36 mouse cellular contexts compared by ENCODE assay signal in the genomic region with DNA sequence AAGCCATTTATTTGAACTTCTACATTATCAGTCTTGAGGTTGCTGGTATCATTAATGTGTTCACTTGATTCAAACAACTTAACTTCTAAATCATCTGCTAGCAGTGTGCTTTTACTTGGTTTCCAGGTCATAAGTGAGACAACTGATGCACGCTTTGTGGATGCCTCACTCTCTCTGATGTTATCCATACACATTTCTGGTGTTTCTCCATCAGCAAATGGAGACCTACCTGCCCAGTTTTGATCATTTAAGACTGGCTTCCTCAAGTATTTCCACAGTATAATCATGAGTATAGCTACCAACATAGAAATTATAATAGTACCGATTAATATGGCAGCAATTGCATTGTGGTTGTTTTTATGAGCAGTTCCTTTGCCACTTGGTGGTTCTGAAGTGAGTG. TPM values are rescaled to one million over a fixed set of nuclear protein-coding genes. Genes with fewer than 3 reads are reported as not detected.
"Had no signal": no experiment of that assay in that cellular context is flagged by ENCODE, and none has a peak within 500 bp of the region (broad histone marks: within the 10 kb centered on the region; RNA-seq: fewer than 3 reads in every experiment).

No protein-coding gene starts in this region.

- H3K27ac ChIP-seq: left cerebral cortex, adult 2 months; limb, embryonic 10.5 days; limb, embryonic 12.5 days; limb, embryonic 13.5 days; limb, embryonic 15.5 days; liver, embryonic 12.5 days; liver, embryonic 13.5 days; liver, embryonic 14.5 days; liver, embryonic 15.5 days; lung, embryonic 15.5 days; macrophage; midbrain, embryonic 12.5 days; midbrain, embryonic 13.5 days; midbrain, embryonic 15.5 days had no signal

- H3K4me2 ChIP-seq: limb, embryonic 12.5 days; limb, embryonic 13.5 days; limb, embryonic 15.5 days; liver, embryonic 11.5 days; liver, embryonic 12.5 days; liver, embryonic 13.5 days; liver, embryonic 15.5 days; lung, embryonic 14.5 days; lung, embryonic 15.5 days; midbrain, embryonic 12.5 days; midbrain, embryonic 13.5 days; midbrain, embryonic 15.5 days had no signal

- H3K4me1 ChIP-seq: limb, embryonic 10.5 days; limb, embryonic 12.5 days; limb, embryonic 13.5 days; midbrain, embryonic 12.5 days; midbrain, embryonic 15.5 days had no signal

- H3K27me3 ChIP-seq: limb, embryonic 12.5 days; limb, embryonic 13.5 days; limb, embryonic 15.5 days; liver, embryonic 12.5 days; liver, embryonic 13.5 days; liver, embryonic 15.5 days; lung, embryonic 15.5 days; megakaryocyte, embryonic 14.5 days; midbrain, embryonic 12.5 days; midbrain, embryonic 13.5 days; midbrain, embryonic 15.5 days had no signal

- ATAC-seq: liver, embryonic 12.5 days; liver, postnatal 0 days; lung, postnatal 0 days; midbrain, embryonic 13.5 days; midbrain, embryonic 15.5 days; midbrain, embryonic 16.5 days had no signal

- H3K36me3 ChIP-seq: limb, embryonic 10.5 days; limb, embryonic 13.5 days; limb, embryonic 15.5 days; lung, embryonic 15.5 days; midbrain, embryonic 12.5 days; midbrain, embryonic 13.5 days; midbrain, embryonic 15.5 days had no signal

- H3K9ac ChIP-seq: limb, embryonic 12.5 days; limb, embryonic 13.5 days; limb, embryonic 15.5 days; liver, embryonic 12.5 days; liver, embryonic 13.5 days; liver, embryonic 14.5 days; liver, embryonic 15.5 days; liver, postnatal 0 days; lung, embryonic 14.5 days; lung, embryonic 15.5 days; midbrain, embryonic 12.5 days; midbrain, embryonic 13.5 days; midbrain, embryonic 15.5 days had no signal

- DNase-seq: liver; liver, embryonic 13.5 days; liver, postnatal 0 days; lung, adult 18-20 months; lung, adult 2 months; lung, postnatal 14 days; lung, postnatal 36 days; lung, postnatal 4 days; midbrain, embryonic 14.5 days had no signal

- H3K4me3 ChIP-seq: left cerebral cortex, adult 2 months; limb, embryonic 10.5 days; limb, embryonic 12.5 days; limb, embryonic 13.5 days; limb, embryonic 15.5 days; liver, embryonic 12.5 days; liver, embryonic 13.5 days; liver, embryonic 15.5 days; lung, embryonic 15.5 days; megakaryocyte, embryonic 14.5 days; midbrain, embryonic 12.5 days; midbrain, embryonic 13.5 days; midbrain, embryonic 15.5 days; myocyte had no signal

- H3K9me3 ChIP-seq: limb, embryonic 10.5 days; limb, embryonic 12.5 days; limb, embryonic 13.5 days; limb, embryonic 15.5 days; liver, embryonic 12.5 days; liver, embryonic 13.5 days; liver, embryonic 15.5 days; lung, embryonic 15.5 days; megakaryocyte, embryonic 14.5 days; midbrain, embryonic 12.5 days; midbrain, embryonic 13.5 days; midbrain, embryonic 15.5 days had no signal

RNA-seq across cellular contexts. Expression of gene Evi2b, which starts 7.8 kb away (rescaled TPM):
- polyA plus RNA-seq: midbrain, embryonic 13.5 days; midbrain, embryonic 14.5 days; midbrain, embryonic 15.5 days; midbrain, embryonic 16.5 days had no signal

RNA-seq across cellular contexts. Expression of gene Omg, which starts 11.9 kb away (rescaled TPM):
- total RNA-seq: liver, adult 2 months; megakaryocyte-erythroid progenitor cell, adult 5-6 weeks had no signal
- polyA plus RNA-seq: liver, adult 2 months; liver, embryonic 13.5 days; liver, embryonic 15.5 days; liver, embryonic 16.5 days; lung, postnatal 0 days had no signal

RNA-seq across cellular contexts. Expression of gene Evi2, which starts 14.6 kb away (rescaled TPM):
- total RNA-seq: left cerebral cortex, adult 18-20 months; left cerebral cortex, adult 2 months; left cerebral cortex, postnatal 25 days; left cerebral cortex, postnatal 36 days; left cerebral cortex, postnatal 4 days; midbrain, postnatal 0 days had no signal
